Mouse (Mus musculus): ENCODE measurements at regions not wholly inside any gene's neighbourhood (a gene's known extent, or its start where the extent isn't known, plus 50 kb on each side); places are given as distances from the start of the nearest gene placed in this dataset.

- DNase-seq: no peak
These were observed 51.8 kb downstream of the Calml3 start for GRCm38 (mm10) chr13:3752334-3752733.

- DNase-seq: no peak
These were observed 52.9 kb downstream of the Calml3 start for GRCm38 (mm10) chr13:3751222-3751621.

GRCm38 (mm10) chr13:3750756-3751155 lies 53.4 kb downstream of the Calml3 start:
- DNase-seq: peak; percentile 60 to 82

- peak; percentile 28 to 55 for DNase-seq
These were observed 54.5 kb downstream of the Calml3 start for GRCm38 (mm10) chr13:3749646-3750045.

- no peak for DNase-seq
These were observed 55.3 kb downstream of the Calml3 start for GRCm38 (mm10) chr13:3748859-3749258.

GRCm38 (mm10) chr13:3746524-3746923 lies 57.6 kb downstream of the Calml3 start:
- DNase-seq: no peak

- no peak for DNase-seq
These were observed 59.2 kb downstream of the Calml3 start for GRCm38 (mm10) chr13:3744870-3745269.

GRCm38 (mm10) chr13:3743692-3744457 lies 60.2 kb downstream of the Calml3 start:
- no peak for DNase-seq

- DNase-seq: no peak
These were observed 61.2 kb downstream of the Calml3 start for GRCm38 (mm10) chr13:3742763-3743401.

GRCm38 (mm10) chr13:3742094-3742730 lies 61.9 kb downstream of the Calml3 start:
- DNase-seq: peak; percentile 37 to 67

- DNase-seq: no peak
These were observed 73.5 kb downstream of the Calml3 start for GRCm38 (mm10) chr13:3730699-3731021.

GRCm38 (mm10) chr13:3729926-3730698 lies 74.0 kb downstream of the Calml3 start:
- peak in 1 of 2 experiments; percentile 44 for DNase-seq

GRCm38 (mm10) chr13:3728888-3729287 lies 75.2 kb downstream of the Calml3 start:
- no peak for DNase-seq

GRCm38 (mm10) chr13:3726331-3726781 lies 77.8 kb downstream of the Calml3 start:
- DNase-seq: peak; percentile 53 to 70

- no peak for DNase-seq
These were observed 78.3 kb downstream of the Calml3 start for GRCm38 (mm10) chr13:3725803-3726202.

- no peak for DNase-seq
These were observed 79.8 kb downstream of the Calml3 start for GRCm38 (mm10) chr13:3724313-3724712.

GRCm38 (mm10) chr13:3723458-3724143 lies 80.5 kb downstream of the Calml3 start:
- peak in 1 of 2 experiments; percentile 41 for DNase-seq

- no peak for DNase-seq
These were observed 81.2 kb downstream of the Asb13 start for GRCm38 (mm10) chr13:3715019-3715418.

GRCm38 (mm10) chr13:3712497-3713160 lies 78.8 kb downstream of the Asb13 start:
- DNase-seq: no peak

- DNase-seq: no peak
These were observed 78.3 kb downstream of the Asb13 start for GRCm38 (mm10) chr13:3712088-3712487.

- DNase-seq: no peak
These were observed 76.3 kb downstream of the Asb13 start for GRCm38 (mm10) chr13:3709982-3710618.

Measured in lung, postnatal 4 days (tissue).